Mouse (Mus musculus) kidney, adult 8-10 months (tissue): ENCODE measurements around the gene H1f0.
"Not testable (repeated sequence)": the region's sequence is repeated elsewhere in the genome, so short reads cannot be mapped to it uniquely, and the experiment has no call there.

Experiments
- DNase-seq, 2 experiments: peaks; one replicate each; pipeline ENCODE4 v3.0.0; 2022

The H1f0 gene

GRCm38 (mm10) chr15:79006638-79007037 is 21.6 kb upstream of the H1f0 start:
- DNase-seq: no peak

GRCm38 (mm10) chr15:79007059-79007458 is 21.2 kb upstream of the H1f0 start:
- DNase-seq: no peak

GRCm38 (mm10) chr15:79007836-79008235 is 20.4 kb upstream of the H1f0 start:
- DNase-seq: not testable (repeated sequence)

DNA sequence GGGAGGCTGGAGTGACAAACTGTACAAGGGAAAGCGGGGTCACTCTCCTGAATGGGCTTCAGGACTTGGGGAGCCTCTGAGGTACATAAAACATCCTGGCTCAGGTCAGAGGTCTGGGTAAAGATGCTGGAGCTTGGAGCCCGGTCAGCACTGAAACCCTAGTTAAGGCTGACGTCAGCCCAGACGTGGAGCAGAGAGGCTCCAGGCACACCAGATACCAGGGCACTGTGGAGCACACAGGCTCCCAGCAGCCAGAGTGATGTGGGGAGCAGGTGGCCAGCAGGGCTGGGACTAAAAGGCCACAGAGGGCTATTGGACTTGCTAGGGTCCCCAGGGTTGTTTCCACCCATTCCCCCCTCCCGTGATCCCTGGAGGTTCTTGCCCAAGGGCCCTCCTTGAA is 18.5 kb upstream of the H1f0 start:
- no peak for DNase-seq

DNA sequence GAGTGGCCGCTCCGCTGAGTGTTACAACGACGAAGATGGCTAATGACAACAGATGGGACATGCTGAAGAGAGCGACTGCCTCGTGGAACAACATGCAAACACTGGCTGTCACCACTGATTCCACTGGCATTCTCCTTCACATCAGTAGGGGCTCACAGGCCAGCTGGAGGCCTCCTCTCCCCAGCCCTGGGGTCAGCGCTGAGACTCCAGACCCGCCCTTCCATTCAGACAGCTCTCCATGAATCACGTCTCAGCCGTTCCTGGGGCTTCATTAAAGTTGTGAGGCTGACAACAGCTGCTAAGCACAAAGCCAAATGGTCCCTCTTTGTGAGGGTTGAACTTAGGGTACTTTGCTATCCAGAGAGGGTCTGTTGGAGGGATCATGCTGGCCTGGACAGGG is 16.7 kb upstream of the H1f0 start:
- DNase-seq: no peak

- DNase-seq: no peak
Measured at GRCm38 (mm10) chr15:79013382-79013781, 14.9 kb upstream of the H1f0 start.

DNA sequence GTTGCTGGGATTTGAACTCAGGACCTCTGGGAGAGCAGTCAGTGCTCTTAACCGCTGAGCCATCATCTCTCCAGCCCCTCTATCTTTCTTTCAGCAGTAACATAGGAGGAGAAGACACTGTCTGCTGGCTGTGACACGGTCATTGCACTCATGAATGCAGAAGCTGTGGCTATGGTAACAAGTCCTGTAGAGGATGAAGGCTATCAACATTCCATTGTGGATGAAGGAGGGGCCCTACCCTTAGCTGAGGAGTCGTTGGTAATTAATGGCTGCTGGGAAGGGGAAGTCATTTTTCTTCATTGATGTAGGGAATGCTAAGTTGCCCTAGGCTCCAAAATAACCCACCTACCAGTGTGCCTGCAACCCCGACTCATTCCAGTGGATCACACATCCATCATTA is 10.1 kb upstream of the H1f0 start:
- no peak for DNase-seq

DNA sequence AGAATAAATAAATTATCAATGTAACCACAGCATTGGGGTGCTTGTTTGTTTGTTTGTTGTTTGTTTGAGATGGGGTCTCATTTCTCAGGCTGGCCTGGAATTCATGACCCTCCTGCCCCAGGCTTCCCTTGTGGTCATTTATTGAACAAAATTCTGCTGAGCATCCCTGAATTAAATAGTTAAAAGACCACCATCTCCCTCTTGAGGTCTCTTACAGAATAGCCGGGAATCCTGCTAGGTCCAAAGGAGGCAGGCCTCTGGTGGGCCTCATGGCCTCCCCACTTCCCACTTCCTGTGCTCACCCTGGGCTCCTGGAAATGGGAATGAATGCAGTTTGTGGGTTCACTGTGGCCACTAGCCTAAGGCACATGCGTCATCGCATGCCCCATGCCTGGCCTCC is 9.4 kb upstream of the H1f0 start:
- DNase-seq: no peak

GRCm38 (mm10) chr15:79022671-79023230 is 5.5 kb upstream of the H1f0 start:
- peak in 1 of 2 experiments; percentile 45 for DNase-seq

GRCm38 (mm10) chr15:79023366-79023765 is 4.9 kb upstream of the H1f0 start:
- DNase-seq: peak in 1 of 2 experiments; percentile 42

GRCm38 (mm10) chr15:79025687-79026308 is 2.5 kb upstream of the H1f0 start:
- peak in 1 of 2 experiments; percentile 36 for DNase-seq

- peak; percentile 70 to 72 for DNase-seq
Measured at GRCm38 (mm10) chr15:79026511-79027290, 1.5 kb upstream of the H1f0 start.

GRCm38 (mm10) chr15:79027291-79028205 is 702 bp upstream of the H1f0 start:
- peak in 1 of 2 experiments; percentile 30 for DNase-seq

GRCm38 (mm10) chr15:79028823-79029484 is 704 bp downstream of the H1f0 start:
- DNase-seq: no peak

- no peak for DNase-seq
Measured at GRCm38 (mm10) chr15:79029519-79030241, 1.4 kb downstream of the H1f0 start.

DNA sequence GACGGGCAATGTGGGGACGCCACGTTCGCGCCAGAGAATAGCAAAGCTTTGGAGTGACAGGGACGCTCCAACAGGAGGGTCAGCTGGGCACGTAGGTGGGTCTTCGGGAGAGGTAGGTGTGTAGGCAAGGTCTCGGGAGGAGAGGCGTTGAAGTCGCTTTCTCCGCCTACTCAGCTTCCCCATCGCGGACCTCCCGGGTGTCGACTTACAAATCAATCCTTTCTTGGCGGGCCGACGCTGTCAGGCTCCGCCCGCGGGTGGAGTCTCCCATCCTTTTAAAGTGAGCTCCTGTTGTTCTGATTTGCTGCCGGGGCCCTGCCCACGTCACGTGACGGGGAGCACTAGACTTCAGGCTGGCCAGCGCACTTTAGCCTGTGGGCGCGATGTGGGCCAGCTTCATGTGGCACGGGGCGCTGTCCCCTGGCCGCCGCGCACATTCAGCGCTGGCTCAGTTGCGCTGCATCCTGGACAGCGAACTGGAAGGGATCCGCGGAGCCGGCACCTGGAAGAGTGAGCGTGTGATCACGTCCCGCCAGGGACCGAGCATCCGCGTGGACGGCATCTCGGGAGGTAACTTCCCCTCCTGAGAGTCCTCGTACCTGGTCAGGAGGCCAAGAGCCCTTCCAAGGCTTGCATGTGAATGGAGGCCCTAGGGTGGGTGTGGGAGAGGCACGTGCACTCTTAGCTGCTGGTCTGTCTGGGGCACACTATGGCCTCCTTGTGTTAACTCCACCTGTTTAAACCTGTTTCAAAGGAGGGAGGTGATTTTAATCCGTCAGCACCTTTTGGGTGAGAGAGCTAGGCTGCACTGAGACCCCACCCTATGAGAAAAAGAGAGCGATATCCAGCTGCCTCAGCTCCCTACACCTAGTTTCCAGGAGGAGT is 2.5 kb downstream of the H1f0 start:
- peak; percentile 95 to 97 for DNase-seq

GRCm38 (mm10) chr15:79031908-79032307 is 3.7 kb downstream of the H1f0 start:
- DNase-seq: not testable (repeated sequence)

GRCm38 (mm10) chr15:79037913-79038328 is 9.7 kb downstream of the H1f0 start:
- peak in 1 of 2 experiments; percentile 76 for DNase-seq

DNA sequence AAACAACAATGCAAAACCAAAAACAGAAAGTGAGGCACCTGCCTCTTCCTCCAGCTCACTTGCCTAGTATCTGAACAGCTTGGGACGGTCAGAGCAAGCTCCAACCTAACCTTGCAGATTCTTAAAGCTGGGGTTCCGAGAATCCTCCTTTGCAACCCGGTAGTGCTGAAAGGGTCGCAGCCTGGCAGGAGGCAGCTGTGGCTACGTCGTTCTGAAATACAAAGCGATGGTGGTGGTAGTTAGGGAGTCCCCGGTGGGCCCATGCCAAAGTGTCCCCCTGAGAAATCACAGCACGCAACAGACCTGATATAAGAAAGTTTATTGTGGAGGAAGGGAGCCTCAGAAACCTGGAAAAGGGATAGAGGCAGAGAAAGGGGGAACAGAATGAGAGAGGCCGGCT is 10.1 kb downstream of the H1f0 start:
- DNase-seq: no peak

DNA sequence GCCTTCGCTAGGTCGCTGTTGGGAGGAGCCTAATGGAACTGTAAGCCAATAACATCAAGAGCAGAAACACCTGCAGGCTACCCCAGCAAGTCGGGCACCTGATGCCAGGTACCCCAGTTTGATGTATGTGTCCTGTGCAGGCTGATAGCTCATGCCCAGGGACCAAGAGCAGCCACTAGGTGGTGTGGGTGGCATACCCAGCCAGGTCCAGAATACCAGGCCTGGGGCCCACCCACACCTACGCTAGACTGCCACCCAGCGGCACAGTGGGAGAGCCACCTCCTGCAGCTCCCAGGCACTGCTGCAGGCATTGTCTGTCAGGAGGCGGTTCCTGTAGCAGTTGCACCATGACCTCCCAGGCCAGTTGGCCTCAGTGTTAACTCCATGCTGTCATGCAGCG is 10.6 kb downstream of the H1f0 start:
- DNase-seq: peak; percentile 89 to 91
